Mouse (Mus musculus) megakaryocyte, embryonic 14.5 days (primary cell): ENCODE measurements at regions not wholly inside any gene's neighbourhood (a gene's known extent, or its start where the extent isn't known, plus 50 kb on each side); places are given as distances from the start of the nearest gene placed in this dataset.

ENCODE experiments used
- FLI1 ChIP-seq: IDR thresholded peaks from 2 replicates; pipeline ENCODE4 v1.6.1; 2012; ENCODE audit warnings: low read length, inconsistent platforms, mixed read lengths
- GATA1 ChIP-seq: IDR thresholded peaks from 3 replicates; pipeline ENCODE4 v1.6.1; 2012; ENCODE audit warnings: mixed read lengths, low read length, inconsistent platforms, borderline replicate concordance

DNA sequence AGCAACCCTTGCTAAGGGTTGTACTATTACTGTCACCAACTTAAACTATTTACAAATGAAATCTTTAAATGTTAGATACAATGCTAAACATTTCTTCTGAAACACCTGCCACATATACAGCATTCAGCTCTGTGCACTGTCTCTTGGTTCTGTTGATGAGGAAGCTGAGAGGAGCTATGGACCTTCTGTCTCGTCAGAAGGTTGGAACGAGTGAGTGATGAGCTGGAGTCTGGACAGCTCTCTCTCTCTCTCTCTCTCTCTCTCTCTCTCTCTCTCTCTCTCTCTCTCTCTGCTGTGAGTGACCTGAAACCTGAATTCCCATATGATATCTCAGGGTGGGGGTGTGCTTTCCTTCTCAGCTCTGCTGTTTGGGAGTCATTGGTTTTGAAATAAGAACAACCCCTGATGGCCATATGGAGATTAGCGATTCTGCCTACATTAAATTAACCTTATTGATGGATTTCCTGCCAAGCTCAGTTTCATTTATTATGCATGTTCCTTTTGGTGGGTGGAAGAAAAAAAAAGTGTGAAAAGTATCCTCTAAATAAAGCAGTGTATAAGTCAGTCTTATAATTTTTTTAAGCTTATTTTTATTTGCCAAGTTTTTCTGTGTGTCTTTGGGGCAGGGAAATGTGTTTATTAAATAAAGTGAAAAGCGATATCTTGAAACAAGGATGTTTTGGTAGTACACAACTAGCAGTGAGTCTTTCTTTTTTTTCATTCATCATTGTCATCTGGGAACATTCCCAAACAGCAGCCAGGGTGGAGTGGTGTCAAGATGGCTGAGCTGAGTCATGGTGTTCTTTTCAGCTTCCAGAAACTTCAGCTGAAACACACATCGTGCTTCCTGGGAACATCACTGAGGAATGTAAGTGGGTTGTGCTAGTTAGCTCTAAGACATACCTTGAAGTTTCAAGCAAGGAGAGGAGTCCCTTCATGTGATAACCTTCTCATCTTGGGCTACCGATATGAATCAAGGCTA is 150.5 kb upstream of the Pfn2 start:
- TF ChIP-seq GATA1 = no peak
- TF ChIP-seq FLI1 = no peak
